Mouse (Mus musculus): ENCODE results near the gene Cacna1c.

Cacna1c gene

DNA sequence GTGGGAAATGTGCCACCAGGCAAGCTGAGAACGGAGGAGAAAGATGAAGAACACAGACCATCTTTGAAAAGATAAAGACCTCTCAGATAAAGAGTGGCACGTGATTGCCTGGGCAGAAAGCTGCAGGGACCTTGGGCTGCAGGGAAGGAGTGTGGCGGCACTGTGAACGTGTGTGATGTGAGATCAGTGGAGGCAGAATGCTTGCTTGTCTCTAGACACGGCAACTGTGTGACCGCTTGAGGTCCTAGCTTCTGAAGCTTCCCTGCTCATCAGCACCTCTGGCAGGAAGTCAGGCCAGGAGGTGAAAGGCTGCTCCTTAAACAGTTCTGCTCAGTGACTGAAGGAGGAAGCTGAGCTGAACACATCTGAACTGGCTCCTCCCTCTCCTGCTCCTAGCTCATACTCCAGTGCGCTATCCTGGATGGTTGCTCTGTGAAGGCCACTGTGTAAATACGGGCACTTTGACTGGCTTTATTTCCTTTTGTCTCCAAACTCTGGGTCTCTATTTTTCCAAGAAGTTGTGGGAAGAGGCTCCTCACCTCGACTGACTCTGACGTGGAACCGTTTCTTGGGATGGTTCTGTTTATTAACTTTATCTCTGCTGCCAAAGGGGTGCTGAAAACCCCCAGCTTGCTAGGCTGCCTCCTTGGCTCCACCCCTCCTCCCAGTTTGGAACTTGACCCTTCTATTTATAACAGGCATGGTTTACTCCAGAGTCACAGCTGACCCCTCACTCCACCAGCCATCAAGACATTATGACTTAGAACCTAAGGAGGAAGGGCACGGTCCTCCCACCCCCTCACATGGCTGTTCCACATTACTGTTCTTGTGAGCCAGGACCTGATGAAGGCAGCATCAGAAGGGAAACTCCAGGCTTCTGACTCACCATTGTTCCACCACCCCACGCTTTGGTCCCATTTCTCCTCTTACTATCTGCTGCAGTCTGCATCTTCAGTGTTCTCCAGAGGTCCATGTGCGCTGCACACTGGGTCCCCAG, 357.0 kb downstream of the Cacna1c start:
- peak; percentile 51 for DNase-seq

GRCm38 (mm10) chr6:118836693-118837092, 359.5 kb downstream of the Cacna1c start:
- DNase-seq = no peak

DNA sequence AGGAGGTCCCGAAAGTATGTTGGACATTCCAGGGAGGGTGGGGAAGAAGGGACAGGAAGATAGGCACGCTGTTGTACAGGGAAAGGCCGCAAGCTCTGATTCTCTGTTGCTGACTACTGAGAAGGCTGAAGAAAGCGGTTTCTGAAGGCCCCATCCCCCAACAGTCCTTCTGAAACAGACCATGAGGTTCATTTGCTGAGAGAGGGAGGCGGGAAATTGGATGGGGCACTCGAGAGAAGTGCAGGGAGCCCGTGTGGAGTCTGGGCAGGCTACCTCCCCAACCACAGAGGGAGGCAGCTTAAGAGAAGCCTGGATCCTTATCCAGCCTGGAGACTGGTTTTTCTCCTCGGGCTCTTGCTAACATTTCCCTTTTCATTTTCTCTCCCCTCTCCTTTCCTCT, 362.2 kb downstream of the Cacna1c start:
- DNase-seq = no peak

GRCm38 (mm10) chr6:118833049-118833448, 363.2 kb downstream of the Cacna1c start:
- no peak for DNase-seq

DNA sequence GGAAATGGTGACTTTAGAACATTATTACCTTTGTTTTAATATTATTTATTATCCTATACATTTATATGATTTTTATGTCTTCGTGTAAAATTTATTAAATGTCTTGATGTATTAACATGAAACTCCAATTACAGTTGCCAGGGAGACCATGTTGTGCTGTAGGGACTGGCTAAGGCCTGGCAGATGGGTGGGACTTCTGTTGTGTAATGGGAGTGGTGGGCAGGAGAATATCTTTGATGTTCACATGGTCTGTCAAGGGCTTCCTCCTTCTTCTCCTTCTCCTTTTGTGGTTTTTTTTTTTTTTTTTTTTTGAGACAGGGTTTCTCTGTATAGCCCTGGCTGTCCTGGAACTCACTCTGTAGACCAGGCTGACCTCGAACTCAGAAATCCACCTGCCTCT, 363.6 kb downstream of the Cacna1c start:
- DNase-seq = no peak

DNA sequence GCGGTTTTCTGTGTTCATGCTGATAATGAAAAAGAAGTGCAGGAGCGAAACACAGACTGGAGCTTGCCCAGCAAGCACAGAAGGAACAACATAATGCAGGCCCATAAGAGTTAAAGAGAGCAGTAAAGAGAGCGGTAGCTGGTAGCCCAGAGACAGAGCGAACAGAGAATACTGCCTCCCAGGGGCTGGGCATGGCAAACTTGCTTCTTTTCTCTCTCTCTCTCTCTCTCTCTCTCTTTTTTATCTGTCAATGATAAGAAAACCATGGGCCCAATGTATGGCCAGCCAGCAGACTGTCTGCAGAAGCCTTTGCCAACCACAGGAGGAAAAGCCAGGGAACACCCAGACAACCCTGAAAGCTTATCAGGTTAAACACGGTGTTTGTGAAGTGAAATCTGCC, 365.4 kb downstream of the Cacna1c start:
- DNase-seq = no peak

GRCm38 (mm10) chr6:118828187-118828586, 368.0 kb downstream of the Cacna1c start:
- DNase-seq = no peak

DNA sequence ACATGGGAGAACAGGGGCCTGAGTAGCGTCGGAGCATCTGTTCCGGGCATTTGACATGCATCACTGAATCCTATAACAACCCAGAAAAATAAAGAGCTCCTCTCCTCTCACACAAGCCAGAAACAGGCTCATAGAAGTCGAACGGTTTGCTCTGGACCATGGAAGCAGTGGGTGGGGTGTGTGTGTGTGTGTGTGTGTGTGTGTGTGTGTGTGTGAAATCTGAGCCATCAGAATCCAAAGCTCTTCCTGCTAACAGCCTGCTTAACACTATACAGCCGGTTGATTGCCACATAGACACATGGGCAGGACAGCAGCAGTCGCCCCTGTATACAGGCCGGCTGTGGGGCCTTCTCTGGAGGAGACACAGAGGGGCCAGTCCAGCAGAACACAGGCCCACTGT, 368.7 kb downstream of the Cacna1c start:
- no peak for DNase-seq

DNA sequence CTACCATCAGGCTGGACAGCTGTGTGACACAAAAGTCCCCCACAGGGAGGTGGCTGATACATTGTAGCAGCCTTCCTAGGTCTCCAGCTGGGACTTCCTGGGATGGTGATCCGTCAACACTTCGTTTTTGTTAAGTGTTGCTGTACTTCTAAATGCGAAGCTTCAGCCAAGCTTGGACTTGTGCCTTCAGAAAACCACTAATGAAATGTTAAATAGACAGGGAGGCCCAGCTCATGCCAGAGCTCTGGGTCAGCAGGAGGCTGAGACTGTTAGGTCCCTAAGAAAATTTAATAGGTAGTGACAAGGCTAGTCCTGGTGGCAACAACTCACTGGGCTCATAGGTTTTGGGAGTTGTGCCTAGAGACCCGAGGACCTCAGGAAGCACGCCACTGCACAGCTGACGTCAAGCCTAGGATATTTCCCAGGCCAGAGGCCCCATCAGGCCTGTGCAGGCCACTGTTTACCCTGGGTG, 370.8 kb downstream of the Cacna1c start:
- DNase-seq = peak; percentile 55

GRCm38 (mm10) chr6:118821536-118821935, 374.7 kb downstream of the Cacna1c start:
- DNase-seq = no peak

DNA sequence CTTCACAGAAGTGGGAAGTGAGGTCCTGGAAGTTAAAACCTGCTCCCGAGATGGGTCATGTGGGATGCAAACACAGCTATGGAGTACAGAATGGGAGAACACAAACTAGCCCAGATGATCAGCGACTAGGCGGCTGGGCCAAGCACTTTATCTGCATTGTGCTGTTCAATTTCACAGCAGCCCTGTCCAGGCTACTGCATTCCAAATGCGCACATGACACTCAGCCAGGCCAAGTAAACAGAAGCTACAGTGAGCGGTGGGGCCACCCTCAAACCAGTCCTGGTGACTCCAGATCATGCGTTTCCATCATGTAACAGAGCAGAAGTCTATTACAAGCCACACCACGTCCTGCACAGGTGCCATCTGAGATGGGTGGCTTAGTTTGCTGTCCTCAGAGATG, 376.6 kb downstream of the Cacna1c start:
- DNase-seq = no peak

DNA sequence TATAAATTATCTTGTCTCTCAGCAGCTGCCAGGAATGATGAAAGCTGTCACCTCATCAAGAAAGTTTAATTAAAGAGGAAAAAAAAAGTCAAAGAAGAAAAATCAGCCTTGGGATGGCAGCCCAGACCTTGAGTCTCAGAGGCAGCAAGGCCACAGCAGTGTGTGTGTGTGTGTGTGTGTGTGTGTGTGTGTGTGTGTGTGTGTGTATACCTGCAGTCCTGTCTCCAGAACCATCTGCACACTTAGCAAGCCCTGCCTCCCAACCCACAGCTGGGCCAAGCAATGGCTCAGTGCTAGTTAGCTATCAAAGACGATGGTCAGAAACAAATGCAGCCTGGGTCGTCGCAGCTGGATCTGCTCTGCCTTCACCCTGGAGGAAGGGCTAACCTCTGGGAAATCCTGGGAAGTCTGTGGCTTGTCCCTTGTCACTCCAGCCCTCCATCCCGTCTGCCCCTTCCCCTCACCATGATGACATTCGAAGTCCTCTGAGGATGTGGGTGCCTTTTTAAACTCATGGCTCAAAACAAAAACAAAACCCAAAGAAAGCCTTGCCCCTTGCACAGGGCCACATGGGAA, 378.2 kb downstream of the Cacna1c start:
- DNase-seq = peak; percentile 34

DNA sequence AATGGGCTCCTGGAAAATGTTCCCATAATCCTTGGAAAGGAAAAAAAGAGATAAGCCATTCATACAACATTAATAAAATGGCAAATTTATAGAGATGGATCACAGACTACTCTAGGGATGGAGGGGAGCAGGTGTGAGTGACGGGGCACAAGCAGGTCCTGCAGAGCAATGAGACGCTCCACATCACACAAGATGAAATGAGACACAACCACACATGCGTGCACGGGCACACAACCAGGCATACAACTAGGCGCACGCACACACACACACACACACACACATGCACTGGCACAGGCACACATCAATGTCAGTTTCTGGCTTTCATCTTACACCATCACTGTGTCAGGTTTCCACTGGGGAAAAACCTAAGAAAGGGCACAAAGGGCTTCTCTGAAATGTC, 380.0 kb downstream of the Cacna1c start:
- no peak for DNase-seq

- no peak for DNase-seq
Measured at GRCm38 (mm10) chr6:118812556-118812955, 383.7 kb downstream of the Cacna1c start.

- DNase-seq = no peak
Measured at GRCm38 (mm10) chr6:118812007-118812406, 384.2 kb downstream of the Cacna1c start.

DNA sequence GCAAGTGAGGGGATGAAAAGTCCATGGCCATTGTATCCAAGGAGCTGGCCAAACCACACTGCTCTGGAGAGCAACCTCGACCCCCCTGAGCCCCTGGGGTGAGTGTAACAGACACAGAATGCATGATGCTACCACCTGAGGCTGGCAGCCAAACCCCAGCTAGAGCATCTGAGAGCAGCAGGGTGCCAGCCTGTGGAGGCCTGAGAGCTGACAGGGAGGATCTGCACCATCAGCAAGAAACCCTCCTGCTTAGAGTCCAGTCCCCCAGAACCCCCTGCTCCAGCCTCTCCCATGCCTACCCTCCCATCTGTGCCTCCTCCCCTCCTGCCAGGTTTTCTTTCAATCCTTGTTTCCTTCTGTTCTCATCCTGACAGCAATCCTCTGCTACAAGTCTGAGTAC, 385.4 kb downstream of the Cacna1c start:
- DNase-seq = no peak

DNA sequence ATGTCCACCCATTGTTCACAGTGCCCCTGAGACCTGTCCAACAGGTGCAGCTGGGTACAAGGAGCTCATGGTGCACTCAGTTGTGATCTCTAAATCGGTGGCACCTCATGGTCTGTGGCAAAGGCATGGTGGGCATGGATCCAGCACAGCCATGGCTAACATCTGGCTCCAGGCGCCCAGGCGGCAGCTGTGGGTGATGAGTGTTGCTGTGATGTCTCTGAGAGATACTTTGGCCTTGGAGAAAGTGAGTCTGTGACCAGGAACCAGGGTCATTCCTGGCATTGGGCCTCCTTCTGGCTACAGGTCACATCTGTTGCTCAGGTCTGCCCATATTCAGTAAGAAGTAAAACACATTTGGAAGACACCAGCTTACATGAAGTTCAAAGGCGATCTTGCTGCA, 391.1 kb downstream of the Cacna1c start:
- no peak for DNase-seq

DNA sequence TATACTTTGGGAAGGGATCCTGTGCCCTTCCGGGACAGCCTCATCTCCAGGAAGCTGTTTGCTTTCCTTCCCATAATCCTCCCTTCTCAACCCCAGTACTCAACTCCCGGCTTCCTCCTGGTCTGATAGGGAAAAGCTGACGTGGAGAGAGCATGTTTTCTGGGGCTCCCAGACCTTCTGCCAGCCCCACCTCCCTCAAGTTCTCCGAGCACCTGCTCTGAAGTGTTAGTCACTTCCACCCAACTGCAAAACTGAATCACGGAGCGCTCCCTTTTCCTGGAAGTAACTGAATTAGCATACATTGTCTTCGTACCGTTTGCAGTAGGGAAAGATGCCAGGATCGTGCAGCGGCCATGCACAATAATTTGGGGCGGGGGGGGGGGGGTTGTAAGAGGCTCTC, 393.9 kb downstream of the Cacna1c start:
- DNase-seq = no peak

DNA sequence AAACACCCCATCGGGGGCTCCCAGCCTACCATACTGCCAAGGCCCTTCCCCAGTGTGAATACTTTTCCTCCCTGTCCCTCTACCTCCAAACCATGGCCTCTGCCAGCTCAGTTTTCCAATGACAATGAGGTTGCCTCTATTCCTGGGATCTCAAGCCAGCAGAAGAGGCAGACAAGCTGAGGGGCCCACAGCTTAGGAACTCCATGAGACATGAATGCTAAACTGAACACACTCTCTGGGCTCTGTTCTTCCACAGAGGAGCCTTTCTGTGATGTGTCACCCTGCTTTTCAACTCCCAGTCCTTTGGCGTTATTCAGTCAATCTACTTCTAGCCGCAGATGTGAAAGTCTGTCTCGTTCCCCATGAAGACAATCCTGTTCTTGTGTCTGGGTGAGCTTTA, 399.8 kb downstream of the Cacna1c start:
- DNase-seq = no peak

- DNase-seq = no peak
Measured at GRCm38 (mm10) chr6:118795716-118796115, 400.5 kb downstream of the Cacna1c start.

- peak; percentile 48 for DNase-seq
Measured at GRCm38 (mm10) chr6:118791921-118792368, 404.3 kb downstream of the Cacna1c start.

- DNase-seq = no peak
Measured at GRCm38 (mm10) chr6:118787933-118788332, 408.3 kb downstream of the Cacna1c start.

DNA sequence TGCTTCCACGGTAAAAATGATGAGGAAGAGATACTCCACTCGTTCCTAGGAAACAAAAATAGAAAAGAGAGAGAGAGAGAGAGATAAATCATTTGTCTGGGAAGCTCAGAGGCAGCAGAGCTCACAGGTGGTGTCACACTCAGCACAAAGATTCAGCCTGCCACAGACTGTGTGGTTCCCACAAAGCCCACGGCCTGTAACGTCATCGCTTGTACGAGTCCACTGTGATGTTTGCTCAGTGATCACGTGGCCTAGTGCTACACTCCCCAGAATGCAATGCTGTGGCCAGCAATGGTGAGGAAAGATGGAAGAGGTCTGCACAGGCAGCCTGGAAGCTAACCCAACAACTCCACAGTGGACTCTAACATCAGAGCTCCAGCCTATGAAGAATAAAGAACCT, 415.9 kb downstream of the Cacna1c start:
- DNase-seq = no peak

DNA sequence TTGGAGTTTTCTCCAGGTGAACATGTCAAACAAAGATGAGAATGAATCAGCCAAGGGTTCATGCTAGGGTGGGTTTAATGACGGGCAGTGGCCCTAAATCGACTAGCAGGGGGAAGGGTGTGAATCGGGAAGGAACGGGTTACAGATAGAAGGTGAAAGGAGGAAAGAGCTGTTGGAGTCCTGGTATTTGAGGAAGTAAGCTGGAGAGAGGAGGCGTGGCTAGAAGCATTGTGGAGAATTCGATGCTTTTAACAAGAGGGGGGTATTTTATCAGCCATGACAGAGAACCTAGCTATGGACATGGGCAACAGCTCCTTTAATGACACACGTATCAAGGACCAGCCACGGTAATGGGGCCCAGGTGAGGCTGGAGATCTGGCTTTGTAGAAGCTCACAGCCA, 417.0 kb downstream of the Cacna1c start:
- no peak for DNase-seq
